Mouse (Mus musculus) C2C12 (cell line): ENCODE measurements around the gene Med21. TPM values are rescaled to one million over a fixed set of nuclear protein-coding genes. Genes with fewer than 3 reads are reported as not detected.
A peak's percentile ranks its signal among the peaks of the same experiment; 100 is the strongest.

Experiments
- H3K27me3 ChIP-seq: one replicate; pipeline ENCODE4 v1.6.1; 2011; ENCODE audit not compliant: control insufficient read depth, insufficient read depth, insufficient read length
- H3K36me3 ChIP-seq: one replicate; pipeline ENCODE4 v1.6.1; 2011; ENCODE audit not compliant: control insufficient read depth, insufficient read depth
- H3K4me3 ChIP-seq: one replicate; pipeline ENCODE4 v1.5.1; 2011; ENCODE audit warnings: mild to moderate bottlenecking, control low read depth; ENCODE audit not compliant: poor library complexity, insufficient read depth, severe bottlenecking
- H3K79me2 ChIP-seq: one replicate; pipeline ENCODE4 v1.6.1; 2011; ENCODE audit not compliant: control insufficient read depth, insufficient read depth
- H3K79me3 ChIP-seq: one replicate; pipeline ENCODE4 v1.6.1; 2011; ENCODE audit warnings: low read depth, control low read depth
- H3ac ChIP-seq: one replicate; pipeline ENCODE3; 2011; ENCODE audit warnings: low read depth; ENCODE audit not compliant: control insufficient read depth, insufficient read length
- CEBPB ChIP-seq: IDR thresholded peaks from one replicate; pipeline ENCODE4 v1.6.1; 2011; ENCODE audit warnings: low read depth, mild to moderate bottlenecking, control low read depth, moderate library complexity
- CTCF ChIP-seq: IDR thresholded peaks from one replicate; pipeline ENCODE4 v1.5.1; 2011; ENCODE audit not compliant: control insufficient read depth, insufficient read depth, insufficient read length
- FOSL1 ChIP-seq: IDR thresholded peaks from one replicate; pipeline ENCODE4 v1.8.0; 2011; ENCODE audit warnings: mild to moderate bottlenecking, low read length; ENCODE audit not compliant: poor library complexity, insufficient read depth, severe bottlenecking
- MAX ChIP-seq: IDR thresholded peaks from one replicate; pipeline ENCODE4 v1.6.1; 2011; ENCODE audit warnings: mild to moderate bottlenecking, control low read depth
- MYOD1 ChIP-seq: IDR thresholded peaks from one replicate; pipeline ENCODE4 v1.6.1; 2011; ENCODE audit warnings: low read depth; ENCODE audit not compliant: control insufficient read depth, insufficient read length
- MYOG ChIP-seq: IDR thresholded peaks from one replicate; pipeline ENCODE4 v1.6.1; 2011; ENCODE audit not compliant: control insufficient read depth, insufficient read length; ENCODE audit errors: extremely low read depth
- USF1 ChIP-seq: IDR thresholded peaks from one replicate; pipeline ENCODE4 v1.6.1; 2011; ENCODE audit warnings: low read depth, mild to moderate bottlenecking, control low read depth, moderate library complexity
- polyA plus RNA-seq: library from polyadenylated mRNA; unstranded; fragments of >200 nt; fragmentation: generic; extraction: Trizol; gene quantifications from one replicate; pipeline ENCODE4 v1.2.1, GENCODE M21; 2012; ENCODE audit warnings: missing spikeins

Med21 gene
- polyA plus RNA-seq, 1 experiment: 49.0 TPM

- no peaks in the 10 kb centered on the region for H3K36me3 ChIP-seq
- H3K27me3 ChIP-seq: no peaks in the 10 kb centered on the region
- no peaks in the 10 kb centered on the region for H3K79me2 ChIP-seq
- TF ChIP-seq MAX (no peak), FOSL1 (no peak), CTCF (no peak), MYOD1 (no peak), USF1 (no peak), CEBPB (no peak), MYOG (no peak)
- H3ac ChIP-seq: peak overlapping the region; percentile 74
- H3K4me3 ChIP-seq: peak overlapping the region; percentile 56
- H3K79me3 ChIP-seq: no peaks in the 10 kb centered on the region
These were observed 8.2 kb upstream of the Med21 start for GRCm38 (mm10) chr6:146634015-146634722.

- no peaks in the 10 kb centered on the region for H3K27me3 ChIP-seq
- H3K4me3 ChIP-seq: no peak overlapping the region
- TF ChIP-seq MAX (no peak), USF1 (no peak), CEBPB (no peak), MYOD1 (no peak), FOSL1 (no peak), MYOG (no peak), CTCF (no peak)
- H3K36me3 ChIP-seq: no peaks in the 10 kb centered on the region
- no peaks in the 10 kb centered on the region for H3K79me2 ChIP-seq
- no peaks in the 10 kb centered on the region for H3K79me3 ChIP-seq
- no peak overlapping the region for H3ac ChIP-seq
These were observed 7.4 kb upstream of the Med21 start for GRCm38 (mm10) chr6:146634759-146635606.

- H3ac ChIP-seq: no peak overlapping the region
These were observed 5.9 kb upstream of the Med21 start for GRCm38 (mm10) chr6:146636482-146636881.

GRCm38 (mm10) chr6:146640068-146640965, 2.0 kb upstream of the Med21 start:
- Histone ChIP-seq H3K27me3 (no peaks in the 10 kb centered on the region), H3K36me3 (no peaks in the 10 kb centered on the region), H3K79me3 (peaks cover 21% of the 10 kb centered on the region), H3ac (no peak overlapping the region), H3K79me2 (peaks cover 27% of the 10 kb centered on the region), H3K4me3 (no peak overlapping the region)
- TF ChIP-seq FOSL1 (no peak), CEBPB (no peak), MYOD1 (no peak), MAX (no peak), USF1 (no peak), CTCF (no peak), MYOG (no peak)

More at GRCm38 (mm10) chr6:146636482-146636881, 5.9 kb upstream of the Med21 start:
- TF ChIP-seq FOSL1 (no peak), MYOG (no peak), MAX (no peak), CTCF (no peak), USF1 (no peak)
- H3K79me3 ChIP-seq: no peaks in the 10 kb centered on the region
- no peaks in the 10 kb centered on the region for H3K27me3 ChIP-seq
- no peaks in the 10 kb centered on the region for H3K79me2 ChIP-seq
- H3K4me3 ChIP-seq: no peak overlapping the region
- H3K36me3 ChIP-seq: no peaks in the 10 kb centered on the region

GRCm38 (mm10) chr6:146640991-146641390, 1.4 kb upstream of the Med21 start:
- no peak overlapping the region for H3K4me3 ChIP-seq
- peaks cover 22% of the 10 kb centered on the region for H3K79me3 ChIP-seq
- peaks cover 34% of the 10 kb centered on the region for H3K79me2 ChIP-seq
- no peaks in the 10 kb centered on the region for H3K36me3 ChIP-seq
- no peak overlapping the region for H3ac ChIP-seq
- no peaks in the 10 kb centered on the region for H3K27me3 ChIP-seq
- TF ChIP-seq MYOG (no peak), MAX (no peak), USF1 (no peak), FOSL1 (no peak), MYOD1 (no peak), CTCF (no peak), CEBPB (no peak)
